Mouse (Mus musculus) lung, postnatal 14 days (tissue): ENCODE results near the gene Fgf2.

Experiments used
- DNase-seq: peaks from one replicate; pipeline ENCODE4 v3.0.0; 2021

Fgf2 gene

DNA sequence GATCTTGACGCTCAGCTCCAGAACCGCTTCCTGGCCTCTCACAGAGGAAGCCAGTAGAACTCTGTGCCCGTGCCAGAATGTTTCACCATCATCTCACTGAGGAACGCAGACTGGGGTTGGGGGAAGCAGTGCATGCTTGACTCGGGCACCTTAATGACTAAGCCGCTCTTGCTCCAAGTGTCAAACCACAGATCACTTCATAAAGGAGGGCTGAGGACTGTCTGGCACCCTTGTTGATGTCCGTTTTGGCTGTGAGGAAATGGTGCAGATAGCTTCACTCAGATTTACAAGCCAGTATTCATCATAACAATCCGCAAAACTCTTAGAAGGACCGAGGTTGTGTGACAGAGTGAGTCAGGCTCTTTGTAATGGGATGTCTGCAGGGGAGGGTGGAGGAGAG lies 12.6 kb downstream of the Fgf2 start:
- DNase-seq: peak; percentile 45

DNA sequence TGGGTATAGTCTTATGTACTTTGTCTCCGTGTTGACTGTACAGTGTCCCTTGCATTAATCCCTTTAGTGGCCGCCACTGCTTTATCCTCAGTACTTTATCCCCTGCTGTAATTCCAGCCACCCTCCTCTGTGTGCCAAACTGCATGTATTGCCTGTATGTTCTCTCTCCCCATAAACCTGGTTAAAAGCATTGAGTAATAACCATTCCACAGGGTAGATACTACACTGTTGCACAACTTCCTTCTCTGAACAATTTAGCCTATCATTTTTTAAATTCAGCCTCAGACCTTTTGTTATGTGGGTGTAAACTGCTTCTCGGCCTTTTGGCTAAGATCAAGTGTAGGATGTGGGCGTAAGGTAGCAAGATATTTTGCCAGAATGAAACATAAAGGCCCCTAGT lies 17.0 kb downstream of the Fgf2 start:
- no peak for DNase-seq

DNA sequence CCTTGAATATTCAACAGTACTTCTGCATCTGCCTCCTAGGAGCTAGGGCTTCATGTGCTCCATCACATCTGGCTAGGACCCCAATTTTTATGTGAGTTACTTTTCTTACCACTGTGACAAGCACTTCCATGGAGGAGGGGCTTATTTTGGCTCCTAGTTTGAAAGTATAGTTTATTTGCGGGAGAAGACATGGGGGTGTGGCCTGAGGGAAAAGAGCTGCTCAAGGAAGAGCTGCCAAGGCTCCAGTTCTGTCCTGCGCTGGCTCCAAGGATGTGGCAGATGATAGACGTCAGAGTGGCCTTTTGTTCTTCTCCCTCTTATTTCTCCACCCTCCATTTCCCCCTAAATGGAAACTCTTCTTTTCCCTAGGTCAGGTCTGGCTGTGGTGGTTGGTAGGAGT lies 17.8 kb downstream of the Fgf2 start:
- peak; percentile 53 for DNase-seq

DNA sequence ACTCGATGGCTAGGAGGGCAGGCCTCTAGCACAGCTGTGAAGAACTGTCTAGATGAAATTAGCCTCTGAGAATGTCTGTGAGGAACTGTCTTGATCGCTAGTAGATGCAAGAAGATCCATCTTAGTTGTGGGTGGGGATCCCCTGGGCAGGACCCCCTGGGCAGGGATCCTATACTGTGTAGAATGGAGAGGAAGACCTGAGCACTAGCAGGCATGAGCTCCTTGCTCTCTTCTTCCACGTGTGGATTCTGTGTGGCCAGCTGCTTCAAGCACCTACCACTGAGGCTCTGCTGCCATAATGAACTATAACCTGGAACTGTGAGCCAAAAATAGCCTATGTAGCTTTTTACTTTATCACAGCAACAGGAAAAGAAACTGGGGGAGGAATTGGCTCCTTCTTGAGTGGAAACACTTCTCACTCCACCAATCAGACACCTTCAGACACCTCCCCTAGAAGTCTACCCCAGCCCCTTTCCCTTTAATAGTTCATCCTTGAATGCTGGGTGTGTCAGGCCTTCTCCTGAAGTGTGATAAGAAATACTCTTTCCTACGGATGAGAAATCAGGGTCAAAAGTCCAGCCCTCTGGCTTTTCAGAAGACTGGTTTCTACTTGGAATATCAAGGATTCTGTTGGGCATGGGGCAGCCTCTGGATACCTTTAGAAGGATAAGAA lies 18.4 kb downstream of the Fgf2 start:
- no peak for DNase-seq

DNA sequence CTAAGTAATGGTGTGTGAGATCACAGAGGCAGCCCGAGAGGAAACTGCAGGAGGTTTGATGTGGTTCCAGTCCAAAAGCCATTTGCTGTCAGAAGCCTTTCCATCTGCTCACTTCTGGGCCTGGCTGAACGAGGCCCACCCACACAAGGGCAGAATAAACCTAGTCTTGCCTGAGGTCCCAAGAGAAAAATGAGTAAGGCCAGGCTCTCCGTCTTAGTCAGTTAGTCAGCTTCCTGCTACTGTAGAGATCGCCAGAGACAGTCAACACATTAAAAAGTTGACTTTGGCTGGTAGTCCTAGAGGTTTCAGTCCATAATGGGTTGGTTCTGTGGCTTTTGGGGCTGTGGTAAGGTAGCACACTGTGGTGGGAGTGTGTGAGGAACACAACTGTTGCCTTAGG lies 22.3 kb downstream of the Fgf2 start:
- DNase-seq: no peak

DNA sequence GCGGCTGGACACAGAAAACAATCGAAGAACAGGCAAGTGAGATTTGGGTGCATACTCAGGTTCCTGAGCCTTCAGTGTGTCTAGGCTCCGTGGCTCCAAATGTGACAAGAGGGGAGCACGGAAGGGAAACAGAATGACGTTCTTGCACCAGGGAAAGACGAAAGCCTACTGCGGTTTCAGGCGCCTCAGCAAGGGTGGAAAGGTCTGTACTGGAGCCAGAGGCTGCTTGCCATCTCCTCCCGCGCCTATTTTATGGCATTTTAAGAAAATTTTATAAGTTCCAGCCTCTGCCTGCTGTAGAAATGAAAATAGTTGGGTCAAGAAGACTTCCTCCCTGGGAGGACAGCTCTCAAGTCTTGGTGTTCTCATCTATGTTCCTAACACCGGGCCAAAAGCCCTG lies 25.6 kb downstream of the Fgf2 start:
- no peak for DNase-seq

DNA sequence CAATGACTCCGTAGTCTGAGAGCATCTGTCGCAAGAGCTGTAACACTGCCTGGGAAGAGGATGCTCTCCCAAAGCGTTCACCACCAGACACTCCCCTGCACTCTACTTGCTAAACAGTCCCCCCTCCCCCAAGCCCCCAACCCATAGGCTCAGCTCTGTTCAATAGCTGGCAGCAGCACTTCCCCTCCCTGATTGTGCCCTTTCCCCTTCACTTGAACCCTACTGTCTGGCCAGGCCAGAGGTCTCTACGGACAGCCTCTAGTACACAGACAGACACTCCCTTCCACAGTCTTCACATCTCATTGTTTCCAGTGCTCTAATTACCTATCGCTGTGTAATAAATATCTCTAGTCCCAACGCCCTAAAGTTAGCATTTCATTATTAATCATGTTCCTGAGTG lies 29.8 kb downstream of the Fgf2 start:
- DNase-seq: no peak

DNA sequence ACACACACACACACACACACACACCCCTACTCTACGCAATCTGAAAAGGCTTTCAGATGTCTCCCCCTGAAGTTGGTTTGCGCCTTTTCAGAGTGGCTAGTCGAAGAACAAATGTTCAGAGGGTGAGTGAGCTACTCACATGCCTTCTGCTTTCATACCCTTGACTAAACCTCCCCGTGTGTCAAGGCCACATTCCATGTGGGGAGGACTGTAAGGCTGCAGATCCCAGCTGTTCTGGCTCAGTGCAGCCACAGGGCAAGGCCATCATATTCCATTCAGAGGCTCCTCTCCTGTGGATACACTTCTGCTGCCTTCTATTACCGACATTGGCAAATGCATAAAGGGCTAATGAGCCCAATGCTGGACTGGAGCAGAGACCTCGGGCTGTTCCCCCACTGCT lies 30.3 kb downstream of the Fgf2 start:
- peak; percentile 55 for DNase-seq

DNA sequence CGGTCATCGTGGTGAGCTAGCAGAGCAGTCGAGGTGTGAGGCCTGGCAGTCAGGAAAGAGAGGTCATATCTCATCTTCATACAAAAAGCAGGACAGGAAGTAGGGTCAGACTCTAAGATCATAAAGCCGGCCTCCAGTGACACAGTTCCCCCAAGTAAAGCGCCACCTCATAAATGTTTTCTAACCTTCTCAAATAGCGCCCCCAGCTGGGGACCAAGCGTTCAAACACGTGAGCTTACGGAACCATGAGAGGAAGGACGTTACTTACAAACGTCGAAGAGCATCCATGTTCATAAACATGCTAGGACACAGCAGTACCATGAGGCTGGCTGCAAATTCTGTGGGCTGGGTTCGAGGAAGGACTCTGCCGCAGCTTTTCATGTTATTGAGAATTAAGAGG lies 31.1 kb downstream of the Fgf2 start:
- DNase-seq: peak; percentile 23

DNA sequence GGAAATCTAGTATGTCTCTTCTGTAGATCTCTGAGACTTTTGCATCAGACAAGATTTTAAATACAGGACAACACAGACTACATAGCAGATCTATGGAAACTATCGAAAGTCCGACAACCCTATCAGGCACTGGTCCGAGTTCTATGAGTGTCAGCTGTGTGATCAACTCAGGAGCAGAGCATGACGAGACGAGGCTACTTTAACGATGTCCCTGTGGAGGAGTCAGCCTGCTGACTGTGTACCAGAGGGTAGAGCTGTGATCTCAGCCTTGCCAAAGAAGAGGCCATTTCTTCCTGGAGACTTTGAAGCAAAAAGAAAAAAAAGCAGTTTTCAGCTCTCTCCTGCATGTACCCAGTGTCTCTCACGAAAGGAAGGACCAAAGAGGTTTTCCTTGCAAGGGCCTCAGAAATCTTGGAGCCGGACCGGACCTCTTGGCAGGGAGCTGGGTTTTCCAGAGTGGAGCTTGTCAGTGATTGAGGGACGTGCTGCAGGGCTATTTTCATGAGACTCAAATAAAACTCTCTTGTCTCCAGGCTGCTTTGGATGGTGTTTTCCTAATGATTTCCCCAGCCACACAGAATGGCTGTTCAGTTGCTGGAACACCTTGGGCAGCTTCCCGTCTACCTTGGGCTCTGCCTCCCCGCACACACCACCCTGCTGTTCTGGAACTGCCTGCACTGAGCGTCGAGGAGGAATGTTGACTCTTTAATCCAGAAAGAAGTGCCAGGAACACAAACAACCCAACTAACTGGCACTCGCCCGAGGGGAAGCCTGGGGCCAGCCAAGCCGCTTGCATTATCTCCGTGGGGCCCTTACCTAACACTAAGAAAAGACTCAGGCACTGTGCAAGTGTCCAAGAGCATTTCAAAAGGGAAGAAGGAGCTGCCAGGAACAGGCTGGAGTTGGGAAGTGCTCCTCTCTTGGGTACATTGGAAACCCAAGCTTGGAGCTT lies 32.1 kb downstream of the Fgf2 start:
- DNase-seq: peak; percentile 73

DNA sequence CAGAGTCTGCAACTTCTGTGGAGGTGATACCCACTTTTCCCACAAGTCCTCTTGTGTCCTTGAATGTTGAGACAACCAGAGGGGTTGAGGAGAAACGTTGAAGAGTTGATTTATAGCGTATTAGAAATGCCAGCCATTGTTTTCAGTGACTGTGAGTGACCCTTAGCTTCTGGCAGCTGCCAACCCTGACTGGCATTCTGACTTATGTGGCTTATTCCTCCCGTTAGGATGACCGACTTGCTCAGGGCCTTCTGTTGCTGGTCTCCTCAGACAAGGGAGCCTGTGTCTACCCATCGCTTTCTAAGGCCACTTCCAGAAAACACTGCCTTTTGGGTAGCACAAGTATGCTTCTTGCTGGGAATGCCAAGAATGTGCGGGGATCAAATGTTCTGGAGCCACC lies 33.3 kb downstream of the Fgf2 start:
- no peak for DNase-seq

DNA sequence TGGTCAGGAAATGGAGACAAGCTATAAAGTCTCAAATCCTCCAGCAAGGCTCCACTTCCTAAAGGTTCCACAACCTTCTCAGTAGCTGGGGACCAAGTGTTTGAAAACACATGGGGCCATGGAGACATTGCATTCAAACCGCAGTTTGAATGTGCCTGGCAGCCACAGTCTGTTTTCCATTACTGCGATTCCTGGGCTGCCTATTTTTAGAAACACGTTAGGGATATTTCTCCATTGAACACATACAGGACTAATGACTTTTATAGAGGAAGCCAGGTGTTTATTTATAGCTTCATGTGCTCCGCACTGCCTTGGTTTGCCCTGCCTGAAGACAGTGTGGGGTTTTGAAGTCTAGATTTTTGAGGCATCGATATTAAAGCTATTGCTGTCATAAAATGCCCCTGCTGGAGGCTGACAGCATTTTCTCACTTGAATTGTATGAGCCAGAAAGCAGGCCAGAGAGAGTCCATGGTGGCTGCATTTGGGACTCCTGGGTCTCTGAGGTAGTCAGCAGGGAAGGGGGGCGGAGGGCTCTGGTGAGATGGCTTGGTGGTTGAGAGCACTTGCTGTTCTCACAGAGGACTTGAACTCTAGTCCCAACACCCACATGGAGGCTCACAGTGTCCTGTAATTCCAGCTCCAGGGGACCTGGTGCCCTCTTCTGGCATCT lies 35.1 kb downstream of the Fgf2 start:
- DNase-seq: no peak

DNA sequence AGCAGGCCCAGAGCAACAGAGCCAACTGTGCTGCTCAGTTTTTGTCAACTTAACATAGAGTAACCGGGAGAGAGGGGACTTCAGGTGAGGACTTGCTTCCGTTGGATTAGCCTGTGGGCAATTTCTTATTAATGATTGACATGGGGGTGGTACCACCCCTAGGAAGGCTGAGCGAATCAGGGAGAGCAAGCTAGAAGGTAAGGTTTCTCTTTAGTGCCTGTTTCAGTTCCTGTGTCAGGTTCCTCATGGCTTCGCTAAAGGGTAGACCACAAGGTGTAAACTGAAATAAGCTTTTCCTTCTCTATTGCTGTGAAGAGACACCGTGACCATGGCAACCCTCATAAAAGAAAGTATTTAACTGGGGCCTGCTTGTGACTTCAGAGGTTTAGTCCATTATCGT lies 39.2 kb downstream of the Fgf2 start:
- no peak for DNase-seq

DNA sequence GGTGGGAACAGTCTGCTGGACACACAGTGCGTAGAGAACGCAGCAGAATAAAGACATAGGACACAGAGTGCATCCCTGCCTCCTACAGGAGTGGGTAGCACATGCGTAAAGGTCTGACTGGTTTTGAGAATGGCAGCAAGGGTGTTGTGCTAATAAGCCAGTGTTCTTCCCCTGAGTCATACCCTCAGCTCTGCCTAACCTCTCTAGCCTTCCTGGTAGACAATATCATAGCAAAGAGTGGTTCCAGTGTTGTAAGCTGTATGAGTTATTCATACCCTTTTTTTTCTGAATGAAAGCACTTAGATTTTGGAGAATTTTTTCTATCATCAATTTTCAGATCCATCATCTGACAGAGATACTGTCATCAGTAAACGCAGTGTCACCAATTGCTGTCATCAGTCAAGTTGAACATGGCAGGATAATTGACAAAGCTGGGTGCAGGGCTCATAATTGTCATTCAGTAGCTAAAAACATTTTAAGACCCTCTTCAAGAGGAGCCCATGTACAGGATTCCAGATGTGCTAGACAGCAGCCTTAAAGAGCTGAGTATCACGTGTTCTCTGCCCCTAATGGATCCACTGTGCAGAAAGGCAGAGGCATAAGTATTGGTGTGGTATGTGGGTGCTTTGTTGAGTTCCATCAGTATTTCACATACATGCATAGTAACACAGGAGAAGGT lies 48.9 kb downstream of the Fgf2 start:
- no peak for DNase-seq

DNA sequence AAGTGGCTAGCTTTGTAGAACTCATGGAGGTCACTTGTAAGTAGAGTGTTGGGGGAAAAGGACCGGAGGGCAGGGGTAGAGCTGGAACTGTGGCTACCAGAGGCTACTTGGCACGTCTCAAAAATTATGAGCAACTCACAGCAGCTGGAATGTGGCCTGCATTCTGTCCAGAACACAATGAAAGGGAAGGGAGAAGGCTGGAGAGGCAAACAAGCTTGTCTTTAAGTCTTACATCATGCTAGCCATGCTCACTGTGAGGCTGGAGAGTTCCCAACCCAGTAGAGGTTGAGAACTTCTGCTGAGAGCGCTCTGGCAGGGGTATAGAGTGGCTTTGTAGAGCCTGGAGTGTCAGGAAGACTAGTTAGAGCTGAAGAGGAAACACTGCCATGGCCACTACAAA lies 49.5 kb downstream of the Fgf2 start:
- no peak for DNase-seq

DNA sequence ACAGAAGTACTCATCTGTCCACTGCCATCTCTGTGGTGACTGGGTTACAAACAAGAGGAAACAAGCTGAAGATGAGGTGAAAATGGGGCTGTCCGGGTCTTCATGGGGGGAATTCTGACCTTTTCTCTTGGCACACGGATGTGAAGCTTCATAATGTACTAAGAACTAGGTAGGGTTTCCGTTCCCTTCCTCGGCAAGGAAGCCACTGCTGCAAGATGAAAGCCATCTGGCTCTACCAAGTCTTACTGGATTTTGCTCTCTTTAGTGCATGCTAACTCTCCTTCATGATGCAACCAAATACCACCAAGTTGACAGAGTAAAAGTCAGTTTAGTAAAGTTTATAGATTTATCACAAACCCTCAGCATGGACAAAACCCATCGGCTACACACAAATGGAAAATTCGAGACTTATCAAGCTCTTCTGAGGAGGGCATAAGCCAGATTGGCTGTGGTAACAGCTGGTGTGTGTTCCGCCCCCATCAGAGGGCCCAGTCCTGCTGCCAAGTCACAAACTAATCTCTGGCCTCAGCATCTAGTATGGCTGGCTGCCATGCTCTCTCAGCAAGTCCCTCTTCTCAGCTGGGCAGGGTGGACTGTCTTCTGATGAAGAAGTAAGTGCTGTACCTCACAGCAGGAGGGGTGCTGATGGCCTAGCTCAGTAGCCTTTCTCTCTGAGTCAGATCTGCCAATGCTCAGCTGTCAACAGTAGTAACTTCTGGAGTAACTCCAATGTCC lies 50.7 kb downstream of the Fgf2 start:
- DNase-seq: peak; percentile 65

DNA sequence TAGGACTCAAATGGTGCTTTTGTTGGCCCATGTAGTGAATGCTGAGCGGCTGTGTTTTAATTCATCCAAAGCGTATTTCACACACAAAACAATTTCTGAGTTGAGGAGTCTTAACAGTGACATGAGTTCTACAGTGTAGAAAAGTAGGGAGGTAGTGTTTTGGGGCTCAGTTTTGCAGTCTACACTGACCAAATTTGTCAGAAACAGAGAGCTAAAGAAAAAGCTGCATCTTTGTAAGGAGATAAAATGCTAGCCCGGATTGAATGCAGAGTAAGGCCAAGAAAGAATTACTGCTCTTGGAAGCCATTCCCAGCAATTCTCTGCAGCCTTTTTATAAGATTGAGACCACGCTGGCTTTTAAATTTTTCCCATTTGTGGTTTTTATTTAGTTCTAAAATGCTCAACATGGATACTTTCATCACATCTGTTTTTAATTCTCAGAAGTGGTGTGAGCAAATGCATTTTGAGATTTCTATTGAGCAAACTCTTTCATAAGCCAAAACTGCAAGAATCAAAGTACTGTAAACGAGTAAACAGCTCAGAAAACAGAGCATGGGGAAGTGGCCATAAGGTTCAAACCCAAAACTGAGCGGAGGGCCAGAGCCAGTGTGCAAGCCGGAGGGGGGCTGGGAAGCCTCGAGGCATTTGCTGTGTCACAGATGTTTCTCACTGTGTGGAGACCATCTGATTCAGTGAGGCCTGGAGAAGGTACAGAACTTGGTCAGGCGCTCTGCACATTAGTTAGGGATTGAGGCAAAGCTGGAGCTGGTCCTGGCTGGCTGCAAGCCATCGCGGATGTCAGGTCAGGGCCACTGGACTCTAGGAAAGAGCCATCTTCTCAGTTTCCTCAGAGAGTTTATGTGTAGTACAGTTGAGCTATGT lies 53.8 kb downstream of the Fgf2 start:
- DNase-seq: no peak

DNA sequence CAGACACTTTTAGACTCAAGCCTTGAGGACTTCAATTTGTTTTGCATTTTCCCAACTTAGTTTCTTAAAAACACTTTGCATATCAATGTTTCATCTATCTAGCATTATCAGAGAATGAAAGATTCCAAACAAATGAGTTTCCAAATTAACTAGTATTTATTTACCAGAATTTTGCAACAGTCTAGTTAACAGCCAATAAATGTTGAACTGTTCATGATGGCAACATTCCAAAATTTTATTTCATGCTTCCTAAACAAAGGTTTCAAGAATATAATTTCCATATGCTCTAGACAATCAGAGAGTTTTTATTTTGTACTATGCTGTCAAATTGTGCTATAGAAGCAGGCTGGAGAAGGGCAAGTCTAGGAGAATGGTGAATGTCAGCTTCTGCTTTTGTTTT lies 59.5 kb downstream of the Fgf2 start:
- DNase-seq: no peak

DNA sequence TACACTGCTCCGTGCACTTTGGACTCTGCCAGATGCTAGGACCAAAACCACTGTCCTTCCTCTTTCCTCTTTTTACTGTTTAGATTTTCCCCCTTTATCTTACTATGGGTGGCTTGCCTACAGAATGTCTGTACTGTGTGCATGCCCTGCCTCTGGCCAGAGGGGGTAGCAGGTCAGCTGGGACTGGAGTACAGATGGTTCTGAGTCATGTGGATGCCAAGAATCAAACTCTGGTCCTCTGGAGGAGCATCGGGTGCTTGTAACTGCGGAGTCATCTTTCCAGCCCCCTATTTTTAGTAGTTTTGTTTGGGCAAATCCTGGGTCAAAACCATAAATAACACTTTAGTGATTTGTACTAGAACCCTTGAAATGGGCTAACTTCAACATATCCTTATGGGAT lies 65.3 kb downstream of the Fgf2 start:
- DNase-seq: no peak

DNA sequence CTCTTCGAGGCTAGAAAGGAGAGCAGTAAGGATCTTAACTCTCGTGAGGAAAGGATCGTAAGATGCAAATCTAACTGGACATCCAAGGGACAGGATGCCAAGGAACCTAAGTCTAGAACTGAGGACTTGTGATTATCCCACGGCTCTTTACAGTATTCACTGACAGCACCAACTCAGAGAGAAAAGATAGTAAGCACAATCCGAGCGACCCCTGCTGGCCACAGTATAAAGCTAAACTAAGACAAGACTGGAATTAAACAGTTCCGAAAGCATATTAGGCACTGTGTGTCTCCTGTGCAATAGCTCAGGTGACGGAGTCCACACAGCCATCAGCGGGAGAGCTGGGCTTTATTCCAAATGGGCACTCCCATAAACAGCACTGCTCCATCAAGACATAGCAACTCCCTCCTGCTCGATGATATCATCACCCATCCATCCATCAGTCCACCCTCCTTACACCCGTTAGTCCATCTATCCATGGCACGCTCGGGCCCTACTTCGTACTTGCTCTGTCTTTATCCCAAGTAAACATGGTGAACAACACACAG lies 66.3 kb downstream of the Fgf2 start:
- peak; percentile 86 for DNase-seq

DNA sequence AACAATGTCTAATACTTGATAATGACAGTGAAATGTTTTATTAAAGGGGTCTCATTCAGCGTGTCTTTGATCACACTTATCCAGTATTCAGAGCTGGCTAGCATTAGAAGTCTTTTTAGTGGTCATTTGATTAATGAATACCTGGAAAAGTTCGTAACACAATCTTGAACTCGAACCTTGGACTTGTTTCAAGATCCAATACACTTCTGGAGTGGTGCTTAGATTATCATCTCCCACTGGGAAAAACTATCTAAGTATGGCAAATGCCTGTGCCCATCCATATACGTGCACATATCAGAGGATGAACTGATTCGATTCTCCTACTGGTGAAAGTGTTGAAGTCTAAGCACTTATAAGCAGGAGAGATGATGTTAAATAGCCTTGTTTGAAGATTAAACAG lies 70.2 kb downstream of the Fgf2 start:
- no peak for DNase-seq
